10 mouse cellular contexts compared by ENCODE assay signal in genomic region chr2:26299336-26299735, GRCm38 (mm10). TPM values are rescaled to one million over a fixed set of nuclear protein-coding genes. Genes with fewer than 3 reads are reported as not detected.
DNase-seq lines count a peak whose midpoint lies in the region; ATAC-seq and TF ChIP-seq lines count a peak whose summit lies in the region.
"Had no signal": no experiment of that assay in that cellular context is flagged by ENCODE, and none has a peak within 500 bp of the region (broad histone marks: within the 10 kb centered on the region; RNA-seq: fewer than 3 reads in every experiment).

No protein-coding gene starts in this region.

- no peak for DNase-seq in layer of hippocampus, adult 2 months (ENCODE audit: low spot score in 2 of 2)
- DNase-seq in layer of hippocampus, adult 8-10 months (ENCODE audit: low spot score in 2 of 2): no peak
- DNase-seq in retina, postnatal 1 day: peak; percentile 68
- DNase-seq in adrenal gland, postnatal 14 days: no peak
- no peak for DNase-seq in kidney, adult 2 months
- no peak for DNase-seq in lung, adult 18-20 months

- TF ChIP-seq CTCF in layer of hippocampus, adult 2 months (conservative IDR thresholded peaks at IDR 0.05): no peak
- TF ChIP-seq CTCF in cortical plate, adult 2 months (IDR thresholded peaks at IDR 0.05; ENCODE audit: extremely low read depth, insufficient read depth, low read length): no peak
- no peak for TF ChIP-seq CTCF in kidney, adult 2 months (conservative IDR thresholded peaks at IDR 0.05; ENCODE audit: insufficient read depth, insufficient read length, low read depth, low read length)

- H3K9me3 ChIP-seq in hindbrain, embryonic 15.5 days: no peaks in the 10 kb centered on the region

- H3K4me2 ChIP-seq in hindbrain, embryonic 15.5 days: peak overlapping the region; percentile 38

- no peaks in the 10 kb centered on the region for H3K27me3 ChIP-seq in hindbrain, embryonic 15.5 days
- no peaks in the 10 kb centered on the region for H3K27me3 ChIP-seq in kidney, adult 2 months (replicated peaks; ENCODE audit: control insufficient read depth, insufficient read depth, low read length)

- peak overlapping the region; percentile 90 for H3K27ac ChIP-seq in layer of hippocampus, adult 2 months
- H3K27ac ChIP-seq in cortical plate, adult 2 months (ENCODE audit: insufficient read depth, low read length): peak overlapping the region; percentile 36
- H3K27ac ChIP-seq in hindbrain, embryonic 15.5 days (replicated peaks): peak overlapping the region; percentile 84
- no peak overlapping the region for H3K27ac ChIP-seq in kidney, adult 2 months (ENCODE audit: insufficient read depth, low read depth, low read length)

- H3K4me1 ChIP-seq in cortical plate, adult 2 months (ENCODE audit: control insufficient read depth, insufficient read depth, low read length): peaks cover 7% of the 10 kb centered on the region
- peaks cover 47% of the 10 kb centered on the region for H3K4me1 ChIP-seq in hindbrain, embryonic 15.5 days (replicated peaks)
- no peaks in the 10 kb centered on the region for H3K4me1 ChIP-seq in kidney, adult 2 months (ENCODE audit: control insufficient read depth, insufficient read depth, low read length)

- ATAC-seq in hindbrain, embryonic 15.5 days (ENCODE audit: low FRiP score, low read depth): no peak
- ATAC-seq: activated CD4-positive, CD25-positive, alpha-beta regulatory T cell, adult 4 months had no signal

- H3K9ac ChIP-seq in hindbrain, embryonic 15.5 days: 0 out of 2 replicates have a peak overlapping the region, but pooled peaks have one; percentile 26

- WGBS in hindbrain, embryonic 15.5 days: 31% methylated on average over 7 of the region's 7 CpGs
- 69% methylated on average over 7 of the region's 7 CpGs for WGBS in kidney, adult 2 months

- TF ChIP-seq POLR2A in cortical plate, adult 2 months (IDR thresholded peaks at IDR 0.05; ENCODE audit: extremely low read depth, insufficient read depth, low read length): no peak
- TF ChIP-seq POLR2A in kidney, adult 2 months (IDR thresholded peaks at IDR 0.05; ENCODE audit: low read depth, low read length): no peak

- H3K4me3 ChIP-seq in layer of hippocampus, adult 2 months: no peak overlapping the region
- H3K4me3 ChIP-seq in cortical plate, adult 2 months (ENCODE audit: insufficient read depth, low read length): no peak overlapping the region
- H3K4me3 ChIP-seq in hindbrain, embryonic 15.5 days: no peak overlapping the region
- no peak overlapping the region for H3K4me3 ChIP-seq in kidney, adult 2 months (ENCODE audit: insufficient read depth, low read depth, low read length)

- H3K36me3 ChIP-seq in hindbrain, embryonic 15.5 days: no peaks in the 10 kb centered on the region
- no peaks in the 10 kb centered on the region for H3K36me3 ChIP-seq in kidney, adult 2 months (ENCODE audit: control insufficient read depth, insufficient read depth, low read length)

RNA-seq across cellular contexts. Expression of gene Ccdc187, which starts 5.0 kb away (rescaled TPM):
- under 1 TPM; 0.59 to 0.76 TPM for total RNA-seq in layer of hippocampus, adult 2 months (2021)
- total RNA-seq in layer of hippocampus, adult 8-10 months (2022): 1 to 10 TPM in 3 of 4 experiments, under 1 TPM in 1; 0.47 to 1.9 (median 1.5) TPM
- polyA plus RNA-seq in cortical plate, adult 2 months (2012; rRNA removed): 0.85 and 2.2 TPM in 2 replicates
- polyA plus RNA-seq in hindbrain, embryonic 15.5 days (2015; fragmentation: Nextera tagmentation; extraction: Ambion mirVana): 0.16 and 0.25 TPM in 2 replicates
- total RNA-seq in adrenal gland, postnatal 14 days (2021): 1.0 and 1.5 TPM in 2 replicates
- 0.02 and 0.12 TPM in 2 replicates for polyA plus RNA-seq in kidney, adult 2 months (2012; rRNA removed)
- total RNA-seq: megakaryocyte progenitor cell, adult 5-6 weeks had no signal
- polyA plus RNA-seq: activated CD4-positive, CD25-positive, alpha-beta regulatory T cell, adult 4 months had no signal

RNA-seq across cellular contexts. Expression of gene Gpsm1, which starts 16.0 kb away (rescaled TPM):
- total RNA-seq in layer of hippocampus, adult 2 months (2021): 10 to 100 TPM; 36.6 to 40.7 TPM
- total RNA-seq in layer of hippocampus, adult 8-10 months (2022): 10 to 100 TPM; 44.1 to 48.7 (median 45.6) TPM
- 45.3 and 49.2 TPM in 2 replicates for polyA plus RNA-seq in cortical plate, adult 2 months (2012; rRNA removed)
- polyA plus RNA-seq in hindbrain, embryonic 15.5 days (2015; fragmentation: Nextera tagmentation; extraction: Ambion mirVana): 177 and 199 TPM in 2 replicates
- total RNA-seq in adrenal gland, postnatal 14 days (2021): 14.1 TPM in 2 replicates
- 9.3 and 13.1 TPM in 2 replicates for polyA plus RNA-seq in kidney, adult 2 months (2012; rRNA removed)

RNA-seq across cellular contexts. Expression of gene Dnlz, which starts 52.6 kb away (rescaled TPM):
- 10 to 100 TPM; 26.5 to 27.2 TPM for total RNA-seq in layer of hippocampus, adult 2 months (2021)
- total RNA-seq in layer of hippocampus, adult 8-10 months (2022): 10 to 100 TPM; 22.4 to 27.7 (median 24.8) TPM
- polyA plus RNA-seq in cortical plate, adult 2 months (2012; rRNA removed): 37.9 and 38.0 TPM in 2 replicates
- polyA plus RNA-seq in hindbrain, embryonic 15.5 days (2015; fragmentation: Nextera tagmentation; extraction: Ambion mirVana): 28.3 and 32.6 TPM in 2 replicates
- total RNA-seq in adrenal gland, postnatal 14 days (2021): 19.0 and 19.8 TPM in 2 replicates
- 26.9 and 28.8 TPM in 2 replicates for polyA plus RNA-seq in kidney, adult 2 months (2012; rRNA removed)
